Mouse (Mus musculus) liver, embryonic 12.5 days (tissue): Measurements from ENCODE around the gene Iqschfp. TPM values are rescaled to one million over a fixed set of nuclear protein-coding genes. Genes with fewer than 3 reads are reported as not detected.
A peak's percentile ranks its signal among the peaks of the same experiment; 100 is the strongest.

Source experiments
- ATAC-seq: fragments of 200-750 bp; cut with Nextera tagmentation; 2 replicates; pipeline ENCODE4 v1.8.0; 2017; ENCODE audit warnings: moderate number of reproducible peaks, mild to moderate bottlenecking, moderate library complexity
- H3K27ac ChIP-seq: fragments of 300-500 bp; sonication (generic); 2 replicates; pipeline ENCODE4 v1.5.1; 2016; ENCODE audit warnings: mild to moderate bottlenecking
- H3K27me3 ChIP-seq: fragments of 300-500 bp; sonication (generic); replicated peaks from 2 replicates; pipeline ENCODE4 v1.6.1; 2016; ENCODE audit warnings: mild to moderate bottlenecking, moderate library complexity
- H3K36me3 ChIP-seq: fragments of 300-500 bp; sonication (generic); 2 replicates; pipeline ENCODE4 v1.6.1; 2016; ENCODE audit warnings: mild to moderate bottlenecking, moderate library complexity
- H3K4me1 ChIP-seq: fragments of 300-500 bp; sonication (generic); 2 replicates; pipeline ENCODE4 v1.6.1; 2016
- H3K4me2 ChIP-seq: fragments of 300-500 bp; sonication (generic); 2 replicates; pipeline ENCODE4 v1.6.1; 2016; ENCODE audit warnings: mild to moderate bottlenecking, moderate library complexity
- H3K4me3 ChIP-seq: fragments of 300-500 bp; sonication (generic); 2 replicates; pipeline ENCODE4 v1.5.1; 2016; ENCODE audit warnings: mild to moderate bottlenecking, moderate library complexity
- H3K9ac ChIP-seq: fragments of 300-500 bp; sonication (generic); 2 replicates; pipeline ENCODE4 v1.6.1; 2016; ENCODE audit warnings: mild to moderate bottlenecking, moderate library complexity
- H3K9me3 ChIP-seq: fragments of 300-500 bp; sonication (generic); replicated peaks from 2 replicates; pipeline ENCODE4 v1.6.1; 2016; ENCODE audit warnings: mild to moderate bottlenecking, moderate library complexity
- WGBS: fragments of 180-500 bp; shearing (Covaris S2); methylation state at CpG from one replicate; pipeline ENCODE4 v1.1.7; 2016; ENCODE audit not compliant: insufficient replicate concordance; 5-methylcytosine and 5-hydroxymethylcytosine counted together
- polyA plus RNA-seq: library from polyadenylated mRNA; unstranded; fragments of >200 nt; fragmentation: Nextera tagmentation; extraction: Ambion mirVana; gene quantifications from 2 replicates; pipeline ENCODE4 v1.2.1, GENCODE M21; 2016

Iqschfp gene
- polyA plus RNA-seq, 1 experiment from 2014 or later, result not detected

DNA sequence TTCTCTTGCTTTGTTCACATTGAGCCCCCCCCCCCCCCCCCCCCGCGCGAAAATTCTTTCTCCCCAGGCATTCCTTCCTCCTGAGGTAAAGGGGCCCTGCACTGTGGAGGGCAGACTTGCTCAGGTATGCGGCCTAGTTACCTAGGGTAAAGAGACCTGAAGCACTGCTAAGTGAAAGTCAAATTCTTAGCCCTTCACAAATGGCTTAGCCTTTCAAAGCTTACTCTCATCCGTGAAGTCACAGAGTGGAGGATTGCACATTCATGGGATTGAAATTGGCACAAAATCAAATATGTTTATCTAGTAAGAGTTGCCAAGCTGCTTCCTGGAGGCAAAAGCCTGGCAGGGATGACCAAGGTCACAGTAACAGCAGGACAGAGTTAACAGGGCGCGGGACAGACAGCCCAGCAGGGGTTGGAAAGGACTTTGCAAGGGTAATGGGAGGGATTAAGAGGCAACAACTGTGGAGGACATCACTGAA is 642.6 kb downstream of the Iqschfp start:
- no peak overlapping the region for H3K9ac ChIP-seq
- no peaks in the 10 kb centered on the region for H3K4me1 ChIP-seq
- H3K4me2 ChIP-seq, result no peak overlapping the region
- no peaks in the 10 kb centered on the region for H3K36me3 ChIP-seq
- no peaks in the 10 kb centered on the region for H3K9me3 ChIP-seq
- 34% methylated on average over 6 of the region's 7 CpGs for WGBS
- no peak overlapping the region for H3K27ac ChIP-seq
- H3K27me3 ChIP-seq, result no peaks in the 10 kb centered on the region
- H3K4me3 ChIP-seq, result no peak overlapping the region
- ATAC-seq, result no peak

DNA sequence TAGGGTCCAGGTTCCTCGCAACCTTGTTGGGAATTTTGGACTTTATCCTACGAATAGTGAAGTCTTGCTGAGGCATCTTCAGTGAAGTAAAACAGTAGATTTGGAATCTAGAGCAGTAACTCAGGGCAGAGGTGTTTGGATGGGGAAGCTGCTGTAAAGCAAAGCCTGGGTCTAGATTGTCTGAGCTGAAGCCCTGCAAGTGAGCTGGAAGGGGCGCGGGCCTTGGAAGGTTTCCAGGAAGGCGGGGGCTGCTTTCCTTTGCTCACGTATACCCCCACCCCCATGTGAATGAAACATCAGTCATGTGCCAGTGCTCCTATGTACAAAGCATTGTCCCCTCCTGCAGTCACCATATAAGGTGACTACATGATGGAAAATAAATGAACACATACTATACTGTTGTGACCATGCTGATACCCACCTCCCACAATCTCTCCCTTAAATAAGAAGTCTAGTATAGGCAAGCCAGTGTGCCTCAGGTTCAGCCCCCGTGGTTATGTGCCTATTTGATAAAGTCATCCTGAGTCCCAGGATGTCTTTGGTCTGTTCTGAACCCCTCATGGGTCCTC is 643.2 kb downstream of the Iqschfp start:
- Histone ChIP-seq H3K4me2 (no peak overlapping the region), H3K27ac (no peak overlapping the region), H3K9me3 (no peaks in the 10 kb centered on the region), H3K4me3 (no peak overlapping the region), H3K27me3 (no peaks in the 10 kb centered on the region), H3K9ac (no peak overlapping the region), H3K4me1 (no peaks in the 10 kb centered on the region), H3K36me3 (no peaks in the 10 kb centered on the region)
- WGBS, result 76% methylated on average over 7 of the region's 7 CpGs
- ATAC-seq, result no peak

DNA sequence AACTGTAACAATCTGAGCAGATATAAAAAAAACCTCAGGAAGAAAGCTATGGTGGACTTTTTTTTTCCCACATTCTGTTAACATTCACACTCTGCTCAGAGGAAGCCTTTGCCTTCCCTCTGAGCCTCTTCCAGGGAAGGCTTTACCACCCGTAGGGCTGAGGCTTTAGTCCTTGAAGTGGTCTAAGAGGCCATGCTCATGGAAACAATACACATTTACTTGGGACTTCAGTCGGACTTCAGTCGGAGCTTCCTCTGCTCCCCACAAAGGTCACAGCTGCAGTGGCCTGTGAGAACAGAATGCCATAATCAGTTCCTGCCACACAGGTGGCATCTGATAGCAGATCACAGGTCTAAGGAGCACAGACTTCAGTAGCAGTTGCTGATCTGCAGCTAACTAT is 644.0 kb downstream of the Iqschfp start:
- no peaks in the 10 kb centered on the region for H3K4me1 ChIP-seq
- H3K4me3 ChIP-seq, result no peak overlapping the region
- 66% methylated on average over 3 of the region's 3 CpGs for WGBS
- H3K27me3 ChIP-seq, result no peaks in the 10 kb centered on the region
- H3K4me2 ChIP-seq, result no peak overlapping the region
- no peak overlapping the region for H3K27ac ChIP-seq
- H3K9ac ChIP-seq, result no peak overlapping the region
- ATAC-seq, result no peak
- no peaks in the 10 kb centered on the region for H3K36me3 ChIP-seq
- H3K9me3 ChIP-seq, result no peaks in the 10 kb centered on the region

DNA sequence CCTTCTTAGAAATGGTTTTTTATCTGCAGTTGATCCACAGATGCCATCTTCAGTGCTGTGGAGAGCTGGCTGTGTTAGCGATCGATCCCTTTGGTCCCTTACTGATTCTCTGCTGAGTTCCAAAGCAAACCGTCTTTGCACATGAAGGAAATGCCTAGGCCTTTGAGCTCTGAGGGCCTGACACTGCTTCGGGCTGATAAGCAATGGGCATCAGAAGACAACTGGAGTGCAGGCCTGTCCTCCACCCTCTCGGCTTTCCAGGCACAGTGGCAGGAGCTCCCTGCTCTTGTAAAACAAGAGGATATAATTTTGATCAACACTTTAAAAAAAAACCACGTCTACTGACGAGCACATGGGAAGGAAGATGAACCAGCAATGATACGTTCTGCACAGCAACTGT is 649.7 kb downstream of the Iqschfp start:
- ATAC-seq, result peak; percentile 53; the same call in 1 of the 2 replicates
- Histone ChIP-seq H3K9ac (no peak overlapping the region), H3K36me3 (no peaks in the 10 kb centered on the region), H3K4me3 (no peak overlapping the region), H3K9me3 (no peaks in the 10 kb centered on the region), H3K4me1 (peaks cover 23% of the 10 kb centered on the region), H3K4me2 (no peak overlapping the region), H3K27me3 (no peaks in the 10 kb centered on the region), H3K27ac (no peak overlapping the region)
- WGBS, result 33% methylated on average over 8 of the region's 8 CpGs

DNA sequence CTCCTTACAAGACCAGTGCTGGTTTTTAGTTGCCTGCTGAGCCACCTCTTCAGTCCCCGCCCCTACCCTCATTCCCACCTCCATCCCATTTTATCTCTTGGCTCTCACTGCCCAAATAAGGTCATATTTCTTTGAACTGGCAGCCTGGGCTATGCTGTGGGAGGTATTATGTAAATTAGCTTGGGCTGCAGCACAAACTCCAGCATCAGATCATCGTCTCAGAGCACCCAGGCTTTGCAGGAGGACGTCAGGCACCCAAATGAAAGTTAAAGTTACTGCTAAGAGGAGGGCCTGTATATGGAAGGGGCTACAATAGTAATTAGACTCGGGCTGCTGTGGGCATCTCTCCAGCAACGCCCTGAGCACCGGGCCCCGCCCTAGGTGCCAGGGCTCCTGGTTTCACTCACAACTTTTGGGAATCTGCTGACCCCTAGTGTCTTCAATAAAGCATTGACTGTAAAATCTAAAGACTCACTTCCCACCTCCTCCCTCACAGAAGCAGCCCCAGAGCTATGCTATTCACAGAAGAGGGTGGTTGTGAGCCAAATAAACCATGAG is 651.0 kb downstream of the Iqschfp start:
- Histone ChIP-seq H3K9ac (no peak overlapping the region), H3K27ac (no peak overlapping the region), H3K27me3 (no peaks in the 10 kb centered on the region), H3K4me3 (0 out of 2 replicates have a peak overlapping the region, but pooled peaks have one; percentile 3), H3K4me1 (peaks cover 23% of the 10 kb centered on the region), H3K9me3 (no peaks in the 10 kb centered on the region), H3K36me3 (no peaks in the 10 kb centered on the region), H3K4me2 (peak overlapping the region; percentile 47)
- peak; percentile 83 for ATAC-seq
- WGBS, result 3% methylated on average over 7 of the region's 7 CpGs

DNA sequence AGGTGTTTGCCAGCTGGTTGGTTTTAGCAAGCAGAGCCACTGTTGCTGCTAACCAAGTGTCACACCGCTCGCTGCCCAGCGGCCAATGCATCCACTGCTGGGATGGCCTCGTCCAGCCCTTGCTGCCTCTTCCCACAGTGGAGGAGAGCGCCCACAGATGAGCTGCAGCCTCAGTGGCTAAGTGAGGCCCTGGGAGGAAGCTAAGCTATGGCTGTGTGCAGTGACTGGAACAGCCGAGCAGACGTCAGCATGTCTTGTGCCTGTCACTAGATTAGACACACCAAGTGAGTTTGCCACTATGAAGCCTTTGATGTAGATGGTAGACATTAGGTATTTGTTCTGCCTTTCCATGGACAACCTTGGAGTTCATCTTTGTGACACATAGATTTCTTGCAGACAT is 652.8 kb downstream of the Iqschfp start:
- ATAC-seq, result no peak
- Histone ChIP-seq H3K36me3 (no peaks in the 10 kb centered on the region), H3K9ac (no peak overlapping the region), H3K27ac (no peak overlapping the region), H3K4me1 (peaks cover 23% of the 10 kb centered on the region), H3K27me3 (no peaks in the 10 kb centered on the region), H3K4me3 (no peak overlapping the region), H3K9me3 (no peaks in the 10 kb centered on the region), H3K4me2 (no peak overlapping the region)
- 69% methylated on average over 7 of the region's 7 CpGs for WGBS

DNA sequence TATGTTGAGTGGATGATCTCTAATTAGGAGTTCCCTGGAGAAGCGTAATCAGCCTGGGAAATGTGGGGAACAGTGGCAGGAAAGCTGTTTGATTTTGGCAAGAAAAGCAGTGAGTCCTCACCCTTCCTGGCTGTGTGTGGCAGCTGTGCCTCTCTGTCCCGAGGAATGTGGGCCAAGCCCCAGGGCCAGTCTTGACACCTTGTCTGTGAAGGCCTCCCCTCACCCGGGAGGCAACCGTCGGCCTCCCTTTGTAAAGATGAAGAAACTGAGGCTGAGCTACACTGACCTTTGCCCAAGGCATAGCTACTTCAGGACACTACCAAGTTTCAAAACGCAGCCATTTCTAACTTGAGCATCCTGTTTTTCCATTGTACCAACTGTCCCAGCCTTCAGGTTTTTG is 653.9 kb downstream of the Iqschfp start:
- Histone ChIP-seq H3K9me3 (no peaks in the 10 kb centered on the region), H3K4me3 (no peak overlapping the region), H3K4me1 (peaks cover 23% of the 10 kb centered on the region), H3K27me3 (no peaks in the 10 kb centered on the region), H3K9ac (no peak overlapping the region), H3K4me2 (no peak overlapping the region), H3K36me3 (no peaks in the 10 kb centered on the region), H3K27ac (no peak overlapping the region)
- WGBS, result 69% methylated on average over 6 of the region's 6 CpGs
- no peak for ATAC-seq

DNA sequence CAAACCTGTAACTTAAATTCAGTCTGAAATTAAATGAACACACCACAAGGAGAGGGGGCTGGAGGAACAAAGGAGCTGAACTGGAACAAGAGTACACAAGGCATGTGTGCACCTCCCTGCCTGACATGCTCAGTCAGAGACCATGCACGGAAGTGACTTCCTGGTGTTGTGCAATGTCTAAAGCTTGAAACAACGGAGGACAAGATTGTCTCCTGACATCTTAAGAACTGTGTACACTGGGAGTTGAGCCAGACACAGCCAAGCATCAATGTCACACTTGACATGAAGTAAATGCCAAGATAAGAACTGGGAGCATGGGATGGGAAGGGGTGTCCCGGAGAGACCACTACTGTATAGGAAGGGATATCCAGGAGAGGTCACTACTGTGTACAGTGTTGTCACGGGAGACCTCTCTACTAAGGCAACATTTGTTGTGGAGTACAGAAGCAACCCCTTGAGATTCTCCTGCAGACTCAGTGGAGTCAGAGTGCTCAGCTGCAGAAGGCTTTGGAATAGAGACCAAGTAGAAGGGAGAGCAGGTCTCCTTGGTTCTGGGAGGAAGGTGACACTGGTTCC is 663.1 kb downstream of the Iqschfp start:
- Histone ChIP-seq H3K27ac (no peak overlapping the region), H3K4me2 (no peak overlapping the region), H3K36me3 (no peaks in the 10 kb centered on the region), H3K4me3 (no peak overlapping the region), H3K9me3 (no peaks in the 10 kb centered on the region), H3K4me1 (no peaks in the 10 kb centered on the region), H3K9ac (no peak overlapping the region), H3K27me3 (no peaks in the 10 kb centered on the region)
- 40% methylated on average over 4 of the region's 4 CpGs for WGBS
- no peak for ATAC-seq

DNA sequence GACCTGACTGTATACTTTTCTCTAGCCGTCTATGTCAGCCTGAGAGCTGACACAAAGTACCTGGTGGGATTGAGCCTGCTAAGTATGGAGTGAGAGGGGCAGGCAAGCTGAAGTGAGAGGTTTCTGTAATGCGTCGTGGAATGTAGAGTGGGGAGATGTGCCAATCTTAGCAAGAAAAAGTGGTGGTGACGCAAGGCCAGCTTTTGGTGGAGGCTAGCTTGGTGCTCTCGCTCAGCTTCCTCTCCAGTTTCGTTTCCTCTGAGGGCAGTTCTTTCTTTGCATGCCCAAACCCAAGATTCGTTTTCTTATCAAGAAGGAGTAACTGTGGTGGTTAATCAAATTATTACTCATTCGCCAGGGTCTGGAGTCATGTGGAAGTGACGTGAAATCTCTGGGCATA is 664.9 kb downstream of the Iqschfp start:
- Histone ChIP-seq H3K9ac (no peak overlapping the region), H3K36me3 (no peaks in the 10 kb centered on the region), H3K27ac (no peak overlapping the region), H3K4me3 (no peak overlapping the region), H3K4me1 (no peaks in the 10 kb centered on the region), H3K4me2 (no peak overlapping the region), H3K9me3 (no peaks in the 10 kb centered on the region), H3K27me3 (no peaks in the 10 kb centered on the region)
- no peak for ATAC-seq
- WGBS, result 66% methylated on average over 9 of the region's 9 CpGs

DNA sequence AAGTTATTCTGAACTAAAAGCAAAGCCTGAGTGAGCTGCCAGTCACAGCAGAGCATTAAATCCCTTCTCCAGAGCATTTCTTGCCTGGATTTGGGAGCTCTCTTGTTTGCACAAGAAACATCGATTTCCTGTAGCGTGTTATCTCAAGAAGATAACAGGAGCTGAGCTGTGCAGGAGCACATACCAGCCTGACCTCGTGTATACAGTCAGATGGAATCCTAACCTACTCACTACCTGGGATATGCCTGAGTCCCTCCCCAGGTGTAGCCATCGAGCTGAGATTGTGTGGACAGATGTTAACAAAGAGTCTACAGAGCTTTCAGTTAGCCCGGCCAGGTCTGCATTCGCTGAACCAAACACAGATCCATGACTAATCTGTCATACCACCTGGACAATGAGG is 666.7 kb downstream of the Iqschfp start:
- no peak overlapping the region for H3K27ac ChIP-seq
- no peaks in the 10 kb centered on the region for H3K9me3 ChIP-seq
- H3K27me3 ChIP-seq, result no peaks in the 10 kb centered on the region
- 52% methylated on average over 6 of the region's 6 CpGs for WGBS
- ATAC-seq, result no peak
- no peak overlapping the region for H3K4me3 ChIP-seq
- H3K4me1 ChIP-seq, result no peaks in the 10 kb centered on the region
- H3K36me3 ChIP-seq, result no peaks in the 10 kb centered on the region
- no peak overlapping the region for H3K9ac ChIP-seq
- no peak overlapping the region for H3K4me2 ChIP-seq

DNA sequence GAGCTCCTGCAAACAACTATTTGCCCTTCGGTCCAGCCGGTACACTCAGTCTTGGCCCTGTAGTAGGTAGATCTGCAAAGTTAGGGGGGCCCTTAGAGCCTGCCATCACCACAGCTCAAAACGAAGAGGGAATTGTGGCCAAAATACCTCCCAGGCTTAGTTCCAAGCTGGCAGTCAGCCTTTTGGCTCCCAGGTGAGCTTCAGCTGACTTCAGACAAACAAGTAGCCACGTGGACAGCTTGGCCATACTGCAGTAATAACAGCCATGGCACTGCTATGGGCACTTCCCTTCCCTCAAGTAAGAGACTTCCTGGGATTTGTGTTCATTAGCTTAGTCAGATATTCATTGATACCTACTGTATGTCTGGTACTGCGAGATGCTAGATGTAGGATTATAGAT is 668.0 kb downstream of the Iqschfp start:
- ATAC-seq, result no peak
- no peak overlapping the region for H3K27ac ChIP-seq

DNA sequence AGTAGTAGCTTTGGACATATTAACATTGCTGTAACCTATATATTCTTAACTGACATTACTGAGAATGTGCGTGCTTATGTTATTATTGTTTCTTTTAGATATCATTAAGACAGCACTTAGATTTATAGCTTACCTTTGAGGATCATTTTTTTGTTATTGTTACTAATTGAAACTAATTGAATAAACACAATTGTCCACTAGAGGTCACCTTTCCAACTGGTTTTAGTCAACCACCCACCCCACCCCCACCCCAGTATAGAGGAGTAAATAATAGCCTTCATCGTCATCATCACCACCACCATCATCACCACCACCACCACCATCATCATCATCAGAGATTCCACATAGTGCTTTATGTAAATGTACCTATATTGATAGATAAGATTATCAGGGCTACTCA is 670.8 kb downstream of the Iqschfp start:
- Histone ChIP-seq H3K9me3 (no peaks in the 10 kb centered on the region), H3K27ac (no peak overlapping the region), H3K36me3 (no peaks in the 10 kb centered on the region), H3K4me1 (no peaks in the 10 kb centered on the region), H3K4me3 (no peak overlapping the region), H3K4me2 (no peak overlapping the region), H3K27me3 (no peaks in the 10 kb centered on the region), H3K9ac (no peak overlapping the region)
- 56% methylated on average over 2 of the region's 2 CpGs for WGBS
- ATAC-seq, result no peak

More for the DNA sequence above, 668.0 kb downstream of the Iqschfp start:
- no peak overlapping the region for H3K4me2 ChIP-seq
- 67% methylated on average over 5 of the region's 5 CpGs for WGBS
- no peaks in the 10 kb centered on the region for H3K36me3 ChIP-seq
- H3K9me3 ChIP-seq, result no peaks in the 10 kb centered on the region
- H3K27me3 ChIP-seq, result no peaks in the 10 kb centered on the region
- H3K4me1 ChIP-seq, result no peaks in the 10 kb centered on the region
- H3K9ac ChIP-seq, result no peak overlapping the region
- H3K4me3 ChIP-seq, result no peak overlapping the region
